Mouse (Mus musculus) kidney, postnatal 0 days (tissue): ENCODE measurements around the gene Gpr143. TPM values are rescaled to one million over a fixed set of nuclear protein-coding genes. Genes with fewer than 3 reads are reported as not detected.

ENCODE experiments used
- ATAC-seq: fragments of 200-750 bp; cut with Nextera tagmentation; replicated peaks from 2 replicates; pipeline ENCODE4 v1.8.0; 2017; ENCODE audit warnings: low read depth, moderate number of reproducible peaks, moderate TSS enrichment, moderate library complexity; ENCODE audit not compliant: low FRiP score
- DNase-seq: peaks from one replicate; pipeline ENCODE4 v3.0.0-alpha.2; 2016; ENCODE audit warnings: low spot score
- H3K27ac ChIP-seq: fragments of 300-500 bp; sonication (generic); 2 replicates; pipeline ENCODE4 v1.5.1; 2014; ENCODE audit warnings: mild to moderate bottlenecking
- H3K27me3 ChIP-seq: fragments of 300-500 bp; sonication (generic); 2 replicates; pipeline ENCODE4 v1.6.1; 2014; ENCODE audit warnings: low read length, mixed read lengths; ENCODE audit not compliant: insufficient read depth
- H3K36me3 ChIP-seq: fragments of 300-500 bp; sonication (generic); 2 replicates; pipeline ENCODE4 v1.6.1; 2014; ENCODE audit warnings: low read length, mixed read lengths; ENCODE audit not compliant: insufficient read depth
- H3K4me1 ChIP-seq: fragments of 300-500 bp; sonication (generic); replicated peaks from 2 replicates; pipeline ENCODE4 v1.6.1; 2014; ENCODE audit warnings: antibody characterized with exemption, low read length, mixed read lengths; ENCODE audit not compliant: insufficient read depth
- H3K4me2 ChIP-seq: fragments of 300-500 bp; sonication (generic); 2 replicates; pipeline ENCODE4 v1.6.1; 2014; ENCODE audit warnings: mild to moderate bottlenecking, low read length, moderate library complexity, mixed read lengths
- H3K4me3 ChIP-seq: fragments of 300-500 bp; sonication (generic); replicated peaks from 2 replicates; pipeline ENCODE4 v1.5.1; 2014; ENCODE audit warnings: low read depth, low read length
- H3K9ac ChIP-seq: fragments of 300-500 bp; sonication (generic); 2 replicates; pipeline ENCODE4 v1.6.1; 2014; ENCODE audit warnings: low read depth, low read length
- H3K9me3 ChIP-seq: fragments of 300-500 bp; sonication (generic); replicated peaks from 2 replicates; pipeline ENCODE4 v1.6.1; 2016; ENCODE audit warnings: low read length, inconsistent platforms, mixed read lengths
- CTCF ChIP-seq: IDR thresholded peaks from 2 replicates; pipeline ENCODE4 v1.5.1; 2016; ENCODE audit warnings: antibody characterized with exemption, low read depth, mild to moderate bottlenecking, moderate library complexity
- WGBS: fragments of 180-500 bp; shearing (Covaris S2); extraction: QIAGEN DNeasy Blood & Tissue Kit; methylation state at CpG from one replicate; pipeline ENCODE4 v1.1.7; 2014; 5-methylcytosine and 5-hydroxymethylcytosine counted together
- polyA plus RNA-seq: library from polyadenylated mRNA; unstranded; fragments of >200 nt; fragmentation: Nextera tagmentation; extraction: Ambion mirVana; gene quantifications from 2 replicates; pipeline ENCODE4 v1.2.1, GENCODE M21; 2015

The Gpr143 gene
- polyA plus RNA-seq, 1 experiment from 2014 or later = 0.09 TPM

- no peak for TF ChIP-seq CTCF
- H3K9me3 ChIP-seq = no peaks in the 10 kb centered on the region
Measured at GRCm38 (mm10) chrX:152755819-152756218, 25.9 kb upstream of the Gpr143 start.

DNA sequence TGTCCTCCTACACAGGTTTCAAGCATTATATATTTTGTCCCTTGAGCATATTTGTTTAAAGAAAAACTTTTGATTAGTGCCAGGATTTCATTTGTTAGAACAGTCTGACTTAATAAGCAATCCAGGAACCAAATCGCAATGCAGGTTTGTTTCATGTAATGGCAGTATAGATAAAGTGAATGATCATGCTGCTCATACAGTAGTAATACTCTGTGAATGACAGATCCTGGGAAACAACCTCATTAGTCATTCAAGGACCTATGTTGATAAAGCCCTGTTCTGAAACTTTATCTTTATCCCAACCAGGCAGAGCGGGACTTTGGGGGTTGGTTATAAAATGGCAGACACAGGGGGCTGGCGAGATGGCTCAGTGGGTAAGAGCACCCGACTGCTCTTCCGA is 25.4 kb upstream of the Gpr143 start:
- Histone ChIP-seq H3K36me3 (no peaks in the 10 kb centered on the region), H3K9me3 (no peaks in the 10 kb centered on the region), H3K4me1 (no peaks in the 10 kb centered on the region), H3K27me3 (no peaks in the 10 kb centered on the region), H3K4me2 (no peak overlapping the region), H3K4me3 (no peak overlapping the region), H3K9ac (no peak overlapping the region), H3K27ac (no peak overlapping the region)
- WGBS = 92% methylated on average over 5 of the region's 5 CpGs
- no peak for ATAC-seq
- DNase-seq = no peak
- no peak for TF ChIP-seq CTCF

More at GRCm38 (mm10) chrX:152755819-152756218, 25.9 kb upstream of the Gpr143 start:
- ATAC-seq = no peak
- Histone ChIP-seq H3K27me3 (no peaks in the 10 kb centered on the region), H3K9ac (no peak overlapping the region), H3K27ac (no peak overlapping the region), H3K4me3 (no peak overlapping the region), H3K4me2 (no peak overlapping the region), H3K36me3 (no peaks in the 10 kb centered on the region), H3K4me1 (no peaks in the 10 kb centered on the region)
- 82% methylated on average over 1 of the region's 1 CpGs for WGBS
- no peak for DNase-seq

DNA sequence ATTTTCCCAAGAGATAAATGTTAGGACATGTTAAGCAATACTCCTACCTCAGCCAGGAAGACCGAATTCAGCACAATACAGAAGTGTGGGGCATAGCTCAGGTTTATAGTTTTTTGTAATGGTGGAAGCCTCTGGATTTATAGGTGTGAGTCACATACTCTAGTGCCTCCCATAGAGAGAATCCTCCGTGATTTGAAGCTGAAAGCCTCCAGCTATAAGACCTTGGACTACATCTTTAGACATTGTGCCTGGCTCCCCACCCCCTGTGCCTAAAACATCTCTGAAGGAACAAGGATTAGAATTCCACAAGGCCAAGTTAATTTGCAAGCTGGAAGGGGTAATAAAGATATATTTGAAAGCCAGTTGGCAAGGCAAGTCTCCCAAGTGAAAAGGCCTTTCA is 19.3 kb upstream of the Gpr143 start:
- ATAC-seq = no peak
- no peak overlapping the region for H3K9ac ChIP-seq
- H3K9me3 ChIP-seq = no peaks in the 10 kb centered on the region
- no peak overlapping the region for H3K4me2 ChIP-seq
- no peaks in the 10 kb centered on the region for H3K4me1 ChIP-seq
- no peak for DNase-seq
- H3K4me3 ChIP-seq = no peak overlapping the region
- no peaks in the 10 kb centered on the region for H3K36me3 ChIP-seq
- no peak for TF ChIP-seq CTCF
- H3K27ac ChIP-seq = no peak overlapping the region; the same call in 1 of the 2 replicates
- 47% methylated on average over 2 of the region's 2 CpGs for WGBS
- no peaks in the 10 kb centered on the region for H3K27me3 ChIP-seq

- ATAC-seq (no peak), DNase-seq (no peak)
- Histone ChIP-seq H3K9ac (no peak overlapping the region), H3K4me2 (no peak overlapping the region), H3K4me1 (no peaks in the 10 kb centered on the region), H3K27me3 (no peaks in the 10 kb centered on the region), H3K36me3 (no peaks in the 10 kb centered on the region), H3K27ac (no peak overlapping the region; the same call in 1 of the 2 replicates), H3K4me3 (no peak overlapping the region), H3K9me3 (no peaks in the 10 kb centered on the region)
- WGBS = 56% methylated on average over 2 of the region's 2 CpGs
- no peak for TF ChIP-seq CTCF
Measured at GRCm38 (mm10) chrX:152762855-152763254, 18.9 kb upstream of the Gpr143 start.

GRCm38 (mm10) chrX:152764171-152764570 is 17.6 kb upstream of the Gpr143 start:
- no peak overlapping the region for H3K27ac ChIP-seq
- H3K4me1 ChIP-seq = no peaks in the 10 kb centered on the region
- no peak for ATAC-seq
- no peaks in the 10 kb centered on the region for H3K27me3 ChIP-seq
- no peaks in the 10 kb centered on the region for H3K36me3 ChIP-seq
- no peak overlapping the region for H3K9ac ChIP-seq
- TF ChIP-seq CTCF = no peak
- H3K4me3 ChIP-seq = no peak overlapping the region
- DNase-seq = peak; percentile 15
- 40% methylated on average over 2 of the region's 2 CpGs for WGBS
- H3K9me3 ChIP-seq = no peaks in the 10 kb centered on the region
- H3K4me2 ChIP-seq = no peak overlapping the region

DNA sequence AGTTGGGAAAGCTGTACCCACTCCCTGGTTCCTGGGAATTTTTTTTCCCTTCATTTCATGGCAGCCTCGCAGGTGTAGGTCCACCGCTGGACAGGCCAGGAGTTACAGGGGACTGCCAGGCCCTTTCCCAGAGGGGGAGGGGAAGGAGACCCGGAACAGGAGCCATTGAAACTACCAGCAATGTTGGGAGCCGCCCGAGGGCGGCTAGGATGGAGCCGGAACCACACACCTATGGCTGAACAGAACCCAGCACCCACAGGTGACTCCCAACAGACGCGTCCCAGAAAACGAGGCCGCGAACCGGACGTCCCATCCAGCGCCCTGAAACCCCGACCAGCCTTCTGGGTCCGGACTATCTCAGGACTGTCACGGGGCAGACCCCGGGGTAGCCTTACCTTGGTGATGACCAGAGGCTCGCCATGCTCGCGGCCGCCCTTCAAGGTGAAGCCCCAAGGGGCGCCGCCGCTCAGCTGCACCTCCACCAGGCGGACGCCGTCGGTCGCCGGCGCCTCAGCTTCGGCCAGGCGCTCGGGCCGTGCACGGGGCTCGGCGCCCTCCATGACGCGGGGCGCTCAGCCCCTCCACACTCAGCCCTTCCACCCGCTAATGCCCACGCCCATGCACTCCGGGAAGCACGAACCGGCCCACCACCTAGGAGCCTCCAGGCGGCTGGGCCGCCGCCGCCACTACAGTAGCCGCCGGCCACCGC is 12.7 kb upstream of the Gpr143 start, which contains the start of gene Shroom2:
Shroom2 (minus strand) TSS at position 575 of the 709 bp plus-strand sequence.
- Histone ChIP-seq H3K9ac (peak within 1 kb of the TSS; percentile 73), H3K9me3 (no peaks in the 10 kb centered on the region), H3K27ac (peak within 1 kb of the TSS; percentile 90), H3K4me1 (no peaks in the 10 kb centered on the region), H3K4me3 (peak within 1 kb of the TSS; percentile 62), H3K36me3 (no peaks in the 10 kb centered on the region), H3K27me3 (no peaks in the 10 kb centered on the region), H3K4me2 (peak within 1 kb of the TSS; percentile 58)
- 17% methylated on average over 53 of the region's 55 CpGs for WGBS
- DNase-seq (peak; percentile 14), ATAC-seq (peak; percentile 77)
- TF ChIP-seq CTCF = no peak
